Mouse (Mus musculus): ENCODE results near the gene Ldah.
A peak's percentile ranks its signal among the peaks of the same experiment; 100 is the strongest.
"Not testable (repeated sequence)": the region's sequence is repeated elsewhere in the genome, so short reads cannot be mapped to it uniquely, and the experiment has no call there.

The Ldah gene

DNA sequence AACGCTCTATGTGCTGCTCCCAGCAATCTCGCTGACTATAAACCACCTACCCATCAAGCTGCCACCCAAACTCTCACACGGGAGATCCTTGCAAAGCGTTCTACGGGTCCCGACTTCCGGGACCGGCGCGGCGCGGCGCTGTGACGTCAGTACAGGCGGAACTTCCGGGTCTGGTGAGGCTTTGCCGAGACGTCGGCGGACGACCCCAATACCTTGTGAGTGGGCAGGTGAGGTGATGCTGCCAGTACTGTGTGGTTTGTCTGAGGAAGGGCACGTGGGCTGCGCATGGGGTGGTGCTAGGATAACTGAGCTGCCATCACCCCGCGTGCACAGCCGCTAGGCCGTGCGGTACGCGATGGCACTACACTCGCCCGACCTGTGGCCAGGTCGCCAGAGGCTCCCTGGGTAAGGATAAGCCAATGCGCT, at the start of gene Ldah:
TSS of gene Ldah (plus strand) at position 130 of the 426 bp plus-strand sequence.
- DNase-seq (ENCODE audit: low spot score) = peak; percentile 87

GRCm38 (mm10) chr12:8167743-8168142, 40.2 kb upstream of the Ldah start:
- DNase-seq (ENCODE audit: low spot score) = no peak

DNA sequence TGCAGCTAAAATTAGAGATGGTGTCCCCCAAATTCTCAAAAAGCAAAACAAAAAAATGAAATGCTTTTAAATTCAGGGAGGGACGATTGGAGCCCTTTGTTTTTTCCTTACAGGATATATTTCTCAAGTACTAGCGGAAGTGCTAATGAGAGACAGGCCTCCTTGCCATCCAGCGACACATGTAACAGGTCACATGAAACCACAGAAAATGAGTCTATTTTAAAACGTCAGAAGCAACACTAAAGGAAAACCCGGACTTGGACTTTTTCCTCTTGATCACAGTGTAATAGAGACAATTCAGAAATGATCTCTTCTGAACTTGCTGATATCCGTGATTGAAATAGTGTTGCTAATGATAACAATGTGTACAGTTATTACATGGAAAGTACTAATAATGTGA, 27.0 kb upstream of the Ldah start:
- DNase-seq (ENCODE audit: low spot score) = no peak

DNA sequence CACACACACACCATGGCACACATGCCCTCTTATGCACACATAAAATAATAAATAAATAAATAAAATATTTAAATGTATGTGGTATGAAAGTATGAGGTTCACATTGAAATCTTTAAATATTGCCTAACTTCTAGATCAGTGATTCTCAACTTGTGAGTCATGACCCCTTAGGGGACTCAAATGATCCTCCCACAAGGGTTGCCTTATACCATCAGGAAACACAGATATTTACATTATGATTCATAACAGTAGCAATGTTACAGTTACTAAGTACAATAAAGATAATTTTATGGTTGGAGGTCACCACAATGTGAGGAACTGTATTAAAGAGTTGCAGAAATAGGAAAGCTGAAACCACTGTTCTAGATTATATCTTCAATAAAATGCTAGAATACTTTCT, 26.2 kb upstream of the Ldah start:
- DNase-seq (ENCODE audit: low spot score) = no peak

GRCm38 (mm10) chr12:8184518-8184917, 23.4 kb upstream of the Ldah start:
- no peak for DNase-seq (ENCODE audit: low spot score)

- DNase-seq (ENCODE audit: low spot score) = no peak
Measured at GRCm38 (mm10) chr12:8188161-8188560, 19.7 kb upstream of the Ldah start.

DNA sequence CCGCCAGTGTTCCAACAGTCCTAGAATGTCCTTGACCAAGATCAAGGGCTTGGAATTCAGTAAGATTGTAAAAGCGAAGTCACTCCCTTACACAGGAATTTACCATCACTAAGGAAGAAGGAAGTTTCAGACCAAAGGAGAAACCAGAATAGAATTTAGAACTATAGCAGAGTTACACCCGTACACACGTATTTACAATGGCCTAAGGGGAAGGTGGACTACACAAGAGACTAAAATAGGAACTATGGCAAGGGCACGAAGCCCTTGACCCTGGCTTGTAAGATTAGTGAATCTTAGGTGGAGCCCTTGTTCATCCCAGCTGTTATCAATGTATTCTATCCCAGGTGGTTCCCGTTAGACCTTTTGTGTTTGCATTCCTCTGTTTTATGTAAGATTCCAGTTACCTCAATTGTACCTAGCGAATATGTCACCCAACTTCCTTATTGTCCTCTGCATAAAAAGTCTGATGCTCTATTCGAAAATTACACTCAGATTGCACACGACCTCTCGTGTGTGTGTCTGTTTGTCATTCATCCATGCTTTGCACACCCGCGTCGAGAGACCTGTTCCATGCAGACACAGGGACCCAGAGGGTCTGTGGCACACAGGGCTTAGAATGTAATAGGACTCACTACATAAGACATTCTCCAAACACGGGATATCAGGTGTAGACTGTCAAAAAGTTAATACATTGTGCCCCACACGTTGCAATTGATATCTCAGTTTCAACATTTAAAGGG, 18.9 kb upstream of the Ldah start:
- DNase-seq (ENCODE audit: low spot score) = not testable (repeated sequence)

DNA sequence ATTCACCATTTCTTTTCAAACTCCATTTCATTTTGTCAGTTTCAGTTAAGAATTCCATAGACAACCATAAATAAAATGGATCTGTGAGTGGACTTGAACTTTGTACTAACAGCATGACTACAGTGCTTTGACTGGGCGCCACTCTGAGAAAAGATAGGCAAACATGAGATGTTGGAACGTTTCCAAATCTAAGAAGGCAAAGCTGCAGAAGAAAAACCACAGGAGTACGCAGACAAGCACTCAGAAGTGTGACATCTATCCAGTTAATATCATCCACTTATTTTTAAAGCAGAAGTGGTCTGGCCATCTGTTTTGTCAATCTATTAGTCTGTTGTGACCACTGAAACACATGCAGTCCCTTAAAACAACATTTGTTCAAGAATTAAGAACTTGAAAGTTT, 18.2 kb upstream of the Ldah start:
- DNase-seq (ENCODE audit: low spot score) = no peak

DNA sequence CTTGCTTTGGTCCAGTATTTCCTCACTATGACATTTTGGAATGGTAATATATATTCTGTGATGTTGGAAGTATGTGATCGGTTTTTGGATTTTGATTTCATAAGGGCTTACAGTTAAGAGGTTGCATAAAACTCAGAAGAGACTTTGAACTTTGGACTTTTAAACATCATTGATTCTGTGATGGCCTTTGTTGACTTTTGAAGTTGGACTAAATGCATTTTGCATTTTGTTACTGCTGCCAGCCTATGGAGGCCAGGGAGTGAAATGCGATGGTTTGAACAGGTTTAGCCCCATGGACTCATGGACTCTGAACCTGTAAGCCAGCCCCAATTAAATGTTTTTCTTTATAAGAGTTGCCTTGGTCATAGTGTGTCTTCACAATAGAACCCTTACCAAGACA, 2.2 kb upstream of the Ldah start:
- no peak for DNase-seq (ENCODE audit: low spot score)

- no peak for DNase-seq (ENCODE audit: low spot score)
Measured at GRCm38 (mm10) chr12:8207578-8207977, 329 bp upstream of the Ldah start.

DNA sequence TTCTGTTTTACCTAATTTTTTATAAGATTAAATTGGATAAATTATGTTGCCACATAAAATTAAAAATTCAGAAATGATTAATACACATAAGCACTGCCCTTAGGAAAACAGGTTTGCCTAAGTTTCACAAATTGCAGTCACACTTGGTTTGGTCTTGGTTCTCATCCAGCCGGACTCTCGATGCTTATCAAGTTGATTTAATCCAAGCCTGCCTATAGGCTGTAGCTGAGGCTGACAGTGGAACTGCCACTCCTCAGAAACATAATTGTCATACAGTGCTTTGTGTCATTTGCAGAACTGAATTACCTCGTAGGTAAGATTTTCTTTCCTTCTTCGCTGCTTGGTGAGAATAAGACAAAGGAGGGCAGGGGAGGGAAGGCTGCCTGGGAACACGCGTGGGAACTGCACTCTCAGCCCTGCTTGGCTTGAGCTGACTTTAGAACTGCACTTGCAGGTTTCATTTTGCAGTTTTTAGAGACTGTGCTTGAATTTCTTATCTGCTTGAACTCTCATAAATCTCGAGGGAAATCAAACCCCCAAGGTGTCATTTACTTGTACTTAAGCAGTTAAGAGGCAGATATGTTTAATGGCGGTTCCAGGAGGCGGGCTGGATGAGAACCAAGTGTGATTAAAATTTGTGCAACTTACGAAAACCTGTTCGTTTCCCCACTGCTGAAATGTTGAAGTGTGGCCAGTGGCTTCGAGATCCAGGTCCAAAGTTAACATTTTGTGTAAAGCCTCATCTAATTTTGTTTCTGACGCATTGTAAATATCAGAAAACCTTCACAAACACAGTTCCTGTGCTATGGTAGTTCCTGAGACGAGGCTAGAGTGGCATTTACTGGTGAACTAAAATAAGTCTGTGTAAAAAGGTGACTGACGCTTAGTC, 8.7 kb downstream of the Ldah start:
- DNase-seq (ENCODE audit: low spot score) = no peak

GRCm38 (mm10) chr12:8223036-8223435, 15.1 kb downstream of the Ldah start:
- DNase-seq (ENCODE audit: low spot score) = no peak

DNA sequence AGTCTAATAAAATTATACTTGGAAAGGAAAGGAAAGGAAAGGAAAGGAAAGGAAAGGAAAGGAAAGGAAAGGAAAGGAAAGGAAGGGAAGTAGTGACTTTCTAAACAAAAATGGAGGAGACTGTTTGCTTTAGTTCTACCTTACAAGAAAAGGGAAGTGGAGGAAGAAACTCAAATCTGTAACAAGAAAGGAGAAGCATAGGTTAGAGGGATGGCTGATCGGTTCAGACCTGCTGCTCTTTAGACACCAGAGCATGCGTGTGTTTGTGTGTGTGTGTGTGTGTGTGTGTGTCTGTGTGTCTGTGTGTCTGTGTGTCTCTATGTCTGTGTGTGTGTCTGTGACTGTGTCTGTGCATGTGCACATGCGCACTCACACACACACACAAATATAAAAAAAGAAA, 23.2 kb downstream of the Ldah start:
- no peak for DNase-seq (ENCODE audit: low spot score)

- no peak for DNase-seq (ENCODE audit: low spot score)
Measured at GRCm38 (mm10) chr12:8232679-8233078, 24.8 kb downstream of the Ldah start.

DNA sequence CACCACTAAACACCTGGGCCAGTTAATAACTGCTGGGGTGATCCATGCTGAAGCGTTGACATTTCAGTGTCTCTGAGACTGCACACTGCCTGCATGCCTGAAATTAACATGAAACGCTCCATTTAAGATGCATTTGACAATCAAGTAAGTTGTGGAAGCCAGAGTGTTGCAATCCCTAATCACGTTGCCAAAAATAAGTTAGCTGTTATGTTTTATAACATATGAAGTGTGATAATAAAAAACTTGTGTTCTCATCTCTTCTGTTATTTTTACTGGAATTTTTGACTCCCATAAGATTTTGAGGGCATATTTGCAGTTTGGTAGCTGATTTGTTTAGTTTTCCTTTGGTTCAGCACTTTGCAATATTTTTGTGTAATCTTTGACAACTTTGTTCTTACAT, 34.3 kb downstream of the Ldah start:
- DNase-seq (ENCODE audit: low spot score) = no peak

DNA sequence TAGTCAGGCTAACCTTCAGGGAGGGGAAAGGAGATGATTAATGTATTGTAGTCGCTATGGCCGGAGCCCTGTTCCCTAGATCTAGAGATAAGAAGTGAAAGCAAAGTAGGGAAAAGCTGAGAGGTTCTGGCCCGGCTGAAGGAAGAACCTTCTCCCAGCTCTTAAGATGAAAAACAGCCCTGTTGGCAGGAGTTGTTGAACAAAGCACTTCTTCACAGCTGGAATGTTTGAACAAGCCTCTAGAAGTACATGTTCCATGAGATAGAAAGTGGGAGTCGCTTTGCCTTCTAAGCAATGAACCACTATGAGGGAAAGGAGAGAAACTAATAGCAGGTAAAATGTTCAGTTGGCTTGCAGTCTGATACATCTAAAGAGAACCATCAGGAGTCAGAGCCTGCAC, 36.8 kb downstream of the Ldah start:
- DNase-seq (ENCODE audit: low spot score) = no peak

DNA sequence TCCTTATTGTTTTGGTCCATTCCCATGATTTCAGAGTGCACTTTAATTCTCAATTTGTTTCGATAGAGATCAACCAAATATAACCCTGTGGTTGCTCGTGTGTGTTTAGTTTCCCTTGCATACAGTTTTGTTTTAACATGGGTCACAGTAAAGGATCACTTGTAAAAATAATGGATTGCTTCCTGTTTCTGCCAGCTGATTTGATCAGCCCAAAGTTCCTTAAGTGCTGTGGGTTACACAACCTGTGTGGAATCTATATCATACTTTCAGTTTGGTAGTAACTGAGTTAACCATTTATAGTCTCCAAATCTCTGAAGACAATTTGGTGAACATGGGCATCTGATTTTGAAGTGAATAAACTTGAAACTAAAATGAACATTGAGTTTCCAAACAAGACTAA, 52.4 kb downstream of the Ldah start:
- DNase-seq (ENCODE audit: low spot score) = no peak

GRCm38 (mm10) chr12:8266311-8266710, 58.4 kb downstream of the Ldah start:
- DNase-seq (ENCODE audit: low spot score) = no peak

DNA sequence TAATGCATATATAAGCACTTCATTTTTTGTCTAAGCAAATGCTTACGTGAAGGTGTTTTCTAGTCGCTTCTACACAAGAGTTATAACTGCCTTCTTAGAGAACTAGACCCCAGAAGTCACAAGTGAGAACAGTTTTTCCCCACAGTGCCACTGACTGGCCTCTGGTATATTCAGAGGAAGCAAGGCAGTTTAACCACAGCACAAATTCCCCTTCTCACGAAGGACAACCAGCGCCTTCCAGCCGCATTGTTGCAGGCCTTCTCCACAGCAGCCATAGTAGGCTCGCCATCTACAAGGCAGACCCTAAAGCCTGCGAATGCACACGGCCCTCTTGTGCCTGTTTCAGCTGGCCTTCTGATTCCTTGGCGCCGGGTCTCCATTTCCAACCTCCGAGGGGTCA, 61.7 kb downstream of the Ldah start:
- no peak for DNase-seq (ENCODE audit: low spot score)

DNA sequence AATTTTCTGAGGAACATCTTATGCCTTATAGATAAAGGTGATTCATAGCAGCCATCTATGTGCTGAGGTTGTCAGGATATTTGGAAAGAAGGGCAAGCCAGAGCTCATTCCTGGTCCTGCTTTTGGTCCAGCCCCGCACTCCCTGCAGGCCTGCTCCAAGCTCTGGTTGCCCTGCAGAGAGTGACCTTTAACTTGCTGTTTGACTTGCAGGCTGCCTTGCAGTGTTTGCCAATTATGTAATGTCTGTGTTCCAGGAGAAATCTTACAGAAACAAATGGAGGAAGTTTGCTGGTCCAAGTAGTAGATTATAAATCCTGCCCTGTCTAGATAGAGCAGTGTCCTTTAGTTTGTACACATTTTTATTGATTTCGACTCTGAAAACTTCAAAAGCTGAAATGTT, 63.5 kb downstream of the Ldah start:
- no peak for DNase-seq (ENCODE audit: low spot score)

- no peak for DNase-seq (ENCODE audit: low spot score)
Measured at GRCm38 (mm10) chr12:8273471-8274171, 65.7 kb downstream of the Ldah start.

- no peak for DNase-seq (ENCODE audit: low spot score)
Measured at GRCm38 (mm10) chr12:8275424-8275823, 67.5 kb downstream of the Ldah start.

Measured in ovary, postnatal 36 days (tissue).